Mouse (Mus musculus) pancreas, adult 10 weeks (tissue): ENCODE results near the gene Klra17. TPM values are rescaled to one million over a fixed set of nuclear protein-coding genes. Genes with fewer than 3 reads are reported as not detected.

Experiments
- polyA plus RNA-seq: library from polyadenylated mRNA; stranded (reverse); fragments of 350-450 nt; fragmentation: Illumina TruSeq; extraction: RNeasy Lipid Tissue Mini Kit (QIAGEN cat#74804); gene quantifications from one replicate; pipeline ENCODE4 v1.2.3, GENCODE M21; 2015; ENCODE audit warnings: low read depth, low replicate concordance; ENCODE audit not compliant: insufficient read depth

The Klra17 gene
- polyA plus RNA-seq, result not detected

DNA sequence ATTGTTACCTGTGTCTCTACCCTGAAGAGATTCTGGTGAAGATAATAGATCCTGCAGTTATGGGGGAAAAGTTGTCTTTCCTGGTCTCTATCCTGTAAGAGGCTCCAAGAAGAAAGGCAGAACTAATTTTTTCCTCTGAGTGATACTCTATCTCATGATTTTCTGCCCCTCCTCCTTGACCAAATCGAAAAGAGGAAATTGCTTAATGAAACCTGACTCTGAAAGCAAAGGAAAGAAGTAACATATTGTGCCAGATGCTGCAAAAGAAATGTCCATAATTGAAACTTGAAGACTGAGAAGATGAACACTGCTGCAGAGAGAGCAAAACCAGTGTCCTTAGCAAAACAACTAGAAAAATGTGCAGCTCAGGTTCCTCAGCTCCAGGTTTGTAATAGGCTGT is at the start of gene Klra17:
Gene Klra17 (minus strand): TSS at position 124 of the 400 bp plus-strand sequence.

DNA sequence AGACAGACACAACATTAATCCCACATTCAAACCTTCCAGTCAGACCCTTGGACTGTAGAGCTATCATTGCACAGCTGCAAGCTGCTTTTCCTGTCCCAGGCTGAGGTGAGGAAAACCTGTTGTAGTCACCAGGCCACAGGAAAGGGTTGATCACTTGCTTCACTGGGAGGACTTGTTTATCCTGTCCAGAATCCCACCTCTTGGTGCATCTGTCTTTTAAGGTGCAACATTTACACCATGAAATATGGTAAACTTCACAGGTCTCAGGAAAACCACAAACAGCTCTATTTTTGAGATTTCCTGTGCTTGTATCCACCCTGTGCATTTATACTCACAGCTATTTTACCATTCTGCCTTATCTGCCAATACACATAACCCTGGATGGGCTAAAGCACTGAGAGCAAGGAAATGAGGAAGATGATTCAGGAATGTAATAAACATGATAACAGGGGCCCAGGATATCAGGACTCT is 41.0 kb upstream of the Klra17 start, which contains the start of gene Klra5:
Gene Klra5 (minus strand): TSS at position 175 of the 471 bp plus-strand sequence.

DNA sequence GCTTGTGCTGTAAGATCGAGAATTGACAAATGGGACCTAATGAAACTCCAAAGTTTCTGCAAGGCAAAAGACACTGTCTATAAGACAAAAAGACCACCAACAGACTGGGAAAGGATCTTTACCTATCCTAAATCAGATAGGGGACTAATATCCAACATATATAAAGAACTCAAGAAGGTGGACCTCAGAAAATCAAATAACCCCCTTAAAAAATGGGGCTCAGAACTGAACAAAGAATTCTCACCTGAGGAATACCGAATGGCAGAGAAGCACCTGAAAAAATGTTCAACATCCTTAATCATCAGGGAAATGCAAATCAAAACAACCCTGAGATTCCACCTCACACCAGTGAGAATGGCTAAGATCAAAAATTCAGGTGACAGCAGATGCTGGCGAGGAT is 14.1 kb downstream of the Klra17 start, which contains the start of gene Gm17631:
Gene Gm17631 (plus strand): TSS at position 301 of the 400 bp plus-strand sequence.

DNA sequence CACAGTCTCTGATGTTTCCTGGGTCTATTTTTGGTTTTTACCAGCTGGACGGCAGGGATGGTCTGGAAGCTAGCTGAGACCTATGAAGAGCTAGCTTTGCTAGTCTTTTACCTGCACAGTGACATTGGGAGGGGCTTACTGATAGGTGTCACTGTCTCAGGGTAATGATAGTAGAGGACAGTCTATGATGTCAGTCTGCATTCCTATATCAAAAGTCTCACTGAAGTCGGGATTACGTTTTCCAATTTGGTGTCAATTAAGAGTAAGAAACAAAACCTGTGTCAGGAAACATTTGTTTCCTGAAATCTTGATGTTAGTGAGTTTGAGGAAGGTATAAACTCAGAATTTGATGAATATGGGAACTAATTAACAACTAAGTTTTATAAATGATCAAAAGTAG is 92.3 kb downstream of the Klra17 start, which contains the start of gene Gm156:
Gene Gm156 (minus strand): TSS at position 101 of the 400 bp plus-strand sequence.

Other genes with a start within 250 kb of the Klra17 start
- not detected for gene Klrc3, start 233.3 kb downstream of the Klra17 start, polyA plus RNA-seq
- gene Klrc2, start 216.0 kb downstream of the Klra17 start, polyA plus RNA-seq, result not detected
- not detected for gene Klrc1, start 197.7 kb downstream of the Klra17 start, polyA plus RNA-seq
- gene Klri1, start 159.5 kb downstream of the Klra17 start, polyA plus RNA-seq, result not detected
- not detected for gene Klri2, start 136.2 kb downstream of the Klra17 start, polyA plus RNA-seq
- gene Gm156, start 92.4 kb downstream of the Klra17 start, polyA plus RNA-seq, result not detected
- not detected for gene Gm17631, start 14.0 kb downstream of the Klra17 start, polyA plus RNA-seq
- gene Klra5, start 41.0 kb upstream of the Klra17 start, polyA plus RNA-seq, result not detected
- not detected for gene Klra6, start 150.3 kb upstream of the Klra17 start, polyA plus RNA-seq
- gene Klra4, start 190.6 kb upstream of the Klra17 start, polyA plus RNA-seq, result not detected